Mouse (Mus musculus): ENCODE measurements around the gene M6pr. TPM values are rescaled to one million over a fixed set of nuclear protein-coding genes. Genes with fewer than 3 reads are reported as not detected.

M6pr gene
- total RNA-seq (2023; ENCODE audit: inconsistent age), result 133 to 146 TPM (median 143 TPM) in 4 replicates

DNA sequence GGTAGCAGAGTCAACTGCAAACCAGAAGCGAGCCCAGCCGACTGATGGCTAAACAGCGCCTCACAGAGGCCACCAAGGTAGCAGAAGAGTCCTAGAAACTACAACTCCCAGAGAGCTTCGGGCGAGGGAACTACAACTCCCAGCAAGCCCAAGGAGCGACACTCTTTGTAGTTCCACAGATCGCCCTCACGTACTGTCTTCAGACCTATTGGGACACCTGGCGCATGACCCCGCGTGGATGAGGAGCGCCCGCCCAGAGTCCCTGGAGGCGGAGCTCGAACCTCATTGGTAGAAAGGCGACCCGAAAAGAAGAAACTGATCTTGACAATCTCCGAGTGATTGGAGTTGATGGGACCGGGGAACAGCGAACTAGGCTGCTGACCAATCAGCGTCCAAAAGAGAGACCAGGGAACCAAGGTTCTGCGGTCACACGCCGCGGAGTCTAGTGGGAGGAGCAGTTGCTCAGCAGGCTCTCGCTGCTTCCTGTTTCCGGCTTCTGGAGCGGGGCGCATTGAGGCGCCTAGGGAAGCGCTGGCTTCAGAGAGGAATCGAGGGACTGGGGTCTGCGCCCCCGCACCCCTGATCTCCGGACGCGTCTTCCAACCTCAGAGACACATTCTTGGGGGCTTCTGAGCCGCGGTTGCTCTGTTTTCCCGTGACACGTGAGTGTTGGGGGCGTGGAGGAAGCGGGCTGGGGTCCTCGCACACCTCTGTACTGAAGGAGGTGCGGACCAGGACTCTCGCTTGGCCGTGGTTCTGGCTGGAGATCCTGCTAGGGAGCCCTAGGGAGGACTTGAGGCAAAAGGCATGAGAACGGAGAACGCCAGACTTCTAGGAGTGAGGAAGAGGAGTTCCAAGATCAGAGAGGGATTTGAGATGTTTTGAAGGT is at the start of gene M6pr:
TSS of gene M6pr (plus strand) at position 216 of the 889 bp plus-strand sequence.

DNA sequence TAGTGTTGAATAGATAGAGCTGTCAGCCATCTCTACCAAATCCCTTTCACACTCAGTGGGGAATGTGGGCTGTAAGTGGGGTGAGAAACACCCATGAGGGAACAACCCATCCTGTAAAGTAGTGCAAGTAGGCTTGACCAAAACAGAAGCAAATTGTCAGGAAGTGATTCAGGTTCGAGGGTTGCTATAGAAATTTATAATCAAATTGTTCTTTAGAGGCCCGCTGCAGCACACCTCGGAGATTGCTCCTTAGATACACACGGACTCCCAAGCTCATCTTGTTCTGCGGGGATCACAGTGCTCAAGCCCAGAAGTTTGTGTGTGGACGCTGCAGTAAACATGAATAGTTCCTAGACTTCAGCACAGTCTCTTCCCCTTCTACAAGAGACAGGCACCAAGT is 25.7 kb upstream of the M6pr start, which contains the start of gene Klrg1:
TSS of gene Klrg1 (minus strand) at position 101 of the 400 bp plus-strand sequence.

DNA sequence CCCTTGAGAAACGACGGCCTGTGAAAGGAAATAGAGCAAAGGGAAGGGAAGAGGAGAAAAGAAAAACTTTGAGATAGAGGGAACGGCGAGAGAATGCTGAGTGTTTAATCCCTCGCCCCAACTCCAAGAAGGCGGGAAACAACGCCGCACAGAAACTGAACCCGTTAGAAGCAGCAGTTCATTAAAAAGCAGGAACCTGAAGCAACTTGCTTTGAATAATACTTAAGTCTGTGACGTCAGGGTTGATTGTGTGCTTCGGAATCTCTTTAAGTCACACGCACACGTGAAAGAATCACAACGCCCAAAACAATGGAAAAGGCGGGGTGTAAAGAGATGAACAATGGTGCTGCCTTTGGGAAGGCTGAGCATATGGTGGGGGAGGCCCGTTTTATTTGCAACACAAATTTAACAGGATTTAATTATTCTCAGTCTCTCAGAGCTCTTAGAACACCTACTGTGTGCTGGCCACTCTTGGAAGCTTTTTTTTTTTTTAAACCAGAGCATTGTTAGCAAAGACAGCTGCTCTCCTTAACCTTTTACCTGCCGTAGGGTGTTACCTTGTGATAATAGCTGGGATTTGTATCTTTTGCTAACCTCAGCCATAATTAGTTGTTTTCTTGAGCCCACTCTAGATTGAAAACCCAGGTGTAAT is 32.0 kb downstream of the M6pr start, which contains the start of gene Phc1:
TSS of gene Phc1 (minus strand) at position 213 of the 652 bp plus-strand sequence.

Other genes with a start within 250 kb of the M6pr start
- not detected in 4 replicates for gene Klrg1, start 25.8 kb upstream of the M6pr start, total RNA-seq (2023; ENCODE audit: inconsistent age)
- gene Phc1, start 31.8 kb downstream of the M6pr start, total RNA-seq (2023; ENCODE audit: inconsistent age), result 44.3 to 56.9 TPM (median 48.8 TPM) in 4 replicates
- not detected in 4 replicates for gene Rimklb, start 190.0 kb downstream of the M6pr start, total RNA-seq (2023; ENCODE audit: inconsistent age)
- not detected in 4 replicates for gene Mfap5, start 197.1 kb downstream of the M6pr start, total RNA-seq (2023; ENCODE audit: inconsistent age)
- gene Aicda, start 245.1 kb downstream of the M6pr start, total RNA-seq (2023; ENCODE audit: inconsistent age), result 1.3 to 2.0 TPM (median 1.6 TPM) in 4 replicates